Mouse (Mus musculus) cortical plate, adult 2 months (tissue): ENCODE measurements around the gene Csf1.

Experiments used
- CTCF ChIP-seq: fragments of 200-500 bp; IDR thresholded peaks from 2 replicates; pipeline ENCODE4 v1.5.1; 2011; ENCODE audit warnings: mild to moderate bottlenecking, control low read depth, low read length; ENCODE audit not compliant: insufficient read depth; ENCODE audit errors: extremely low read depth
- POLR2A ChIP-seq: fragments of 200-500 bp; IDR thresholded peaks from 2 replicates; pipeline ENCODE4 v1.6.1; 2011; ENCODE audit warnings: mild to moderate bottlenecking, low read length, control low read depth; ENCODE audit not compliant: insufficient read depth; ENCODE audit errors: extremely low read depth

- no peak for TF ChIP-seq POLR2A
- no peak for TF ChIP-seq CTCF
Observed at GRCm38 (mm10) chr3:107701767-107702394, 58.4 kb downstream of the Csf1 start.
